In genomic region chr13:111655273-111655672, GRCm38 (mm10) we compare ENCODE assay signal across 20 mouse cellular contexts. TPM values are rescaled to one million over a fixed set of nuclear protein-coding genes. Genes with fewer than 3 reads are reported as not detected.
A peak's percentile ranks its signal among the peaks of the same experiment; 100 is the strongest.
DNase-seq lines count a peak whose midpoint lies in the region; ATAC-seq and TF ChIP-seq lines count a peak whose summit lies in the region.
"Had no signal": no experiment of that assay in that cellular context is flagged by ENCODE, and none has a peak within 500 bp of the region (broad histone marks: within the 10 kb centered on the region; RNA-seq: fewer than 3 reads in every experiment).

No protein-coding gene starts in this region.

- H3K9ac ChIP-seq in midbrain, embryonic 15.5 days = no peak overlapping the region
- no peak overlapping the region for H3K9ac ChIP-seq in forebrain, embryonic 15.5 days (replicated peaks)
- H3K9ac ChIP-seq: forebrain, postnatal 0 days; heart, embryonic 13.5 days; lung, embryonic 15.5 days; neural tube, embryonic 12.5 days had no signal

- H3K9me3 ChIP-seq in midbrain, embryonic 15.5 days = no peaks in the 10 kb centered on the region
- H3K9me3 ChIP-seq in forebrain, embryonic 15.5 days = no peaks in the 10 kb centered on the region
- H3K9me3 ChIP-seq: heart, embryonic 13.5 days; hindbrain, embryonic 10.5 days; lung, embryonic 15.5 days; neural tube, embryonic 12.5 days had no signal

- TF ChIP-seq POLR2A in spleen, adult 2 months (IDR thresholded peaks at IDR 0.05; ENCODE audit: low read depth, low read length) = no peak

- 23% methylated on average over 4 of the region's 4 CpGs for WGBS in spleen, adult 2 months
- WGBS in midbrain, embryonic 15.5 days = 91% methylated on average over 4 of the region's 4 CpGs
- 91% methylated on average over 4 of the region's 4 CpGs for WGBS in forebrain, embryonic 15.5 days

- H3K4me2 ChIP-seq in midbrain, embryonic 15.5 days = no peak overlapping the region
- no peak overlapping the region for H3K4me2 ChIP-seq in forebrain, embryonic 15.5 days (replicated peaks)
- H3K4me2 ChIP-seq: heart, embryonic 13.5 days; lung, embryonic 15.5 days; neural tube, embryonic 12.5 days had no signal

- 0 out of 2 replicates have a peak overlapping the region, but pooled peaks have one; percentile 6 for H3K4me3 ChIP-seq in spleen, adult 2 months (ENCODE audit: extremely low read depth, insufficient read depth, insufficient read length)
- no peak overlapping the region for H3K4me3 ChIP-seq in midbrain, embryonic 15.5 days
- no peak overlapping the region for H3K4me3 ChIP-seq in forebrain, embryonic 15.5 days
- H3K4me3 ChIP-seq: heart, embryonic 13.5 days; hindbrain, embryonic 10.5 days; lung, embryonic 15.5 days; neural tube, embryonic 12.5 days had no signal

- no peak overlapping the region for H3K27ac ChIP-seq in spleen, adult 2 months (ENCODE audit: insufficient read depth, low read length)
- no peak overlapping the region for H3K27ac ChIP-seq in midbrain, embryonic 15.5 days
- H3K27ac ChIP-seq in forebrain, embryonic 15.5 days (replicated peaks) = no peak overlapping the region
- H3K27ac ChIP-seq: heart, embryonic 13.5 days; hindbrain, embryonic 10.5 days; lung, embryonic 15.5 days; macrophage; neural tube, embryonic 12.5 days had no signal

- ATAC-seq in hematopoietic stem cell, adult 5-6 weeks (replicated peaks in 1 of 2; ENCODE audit: insufficient read depth in 1 of 2, low FRiP score in 2 of 2, low TSS enrichment in 1 of 2, low read depth in 1 of 2, poor library complexity in 2 of 2, severe bottlenecking in 2 of 2) = peak; percentile 23 to 62; a peak in 3 of 4 replicates
- peak; percentile 71 for ATAC-seq in megakaryocyte, adult 5-6 weeks (ENCODE audit: poor library complexity, severe bottlenecking)
- ATAC-seq in midbrain, embryonic 15.5 days (replicated peaks) = no peak
- ATAC-seq in forebrain, embryonic 15.5 days (replicated peaks) = no peak
- ATAC-seq: forebrain, postnatal 0 days had no signal

- TF ChIP-seq CTCF in spleen, adult 2 months (IDR thresholded peaks at IDR 0.05; ENCODE audit: extremely low read depth, insufficient read depth, insufficient read length, insufficient replicate concordance) = no peak

- H3K27me3 ChIP-seq in spleen, adult 2 months (ENCODE audit: control insufficient read depth, insufficient read depth, low read length) = no peaks in the 10 kb centered on the region
- no peaks in the 10 kb centered on the region for H3K27me3 ChIP-seq in midbrain, embryonic 15.5 days (replicated peaks)
- H3K27me3 ChIP-seq in forebrain, embryonic 15.5 days = no peaks in the 10 kb centered on the region
- H3K27me3 ChIP-seq: heart, embryonic 13.5 days; neural tube, embryonic 12.5 days had no signal

- peaks cover 7% of the 10 kb centered on the region; the same call in 1 of the 2 replicates for H3K4me1 ChIP-seq in spleen, adult 2 months (ENCODE audit: control insufficient read depth, insufficient read depth, insufficient read length)
- no peaks in the 10 kb centered on the region for H3K4me1 ChIP-seq in midbrain, embryonic 15.5 days
- peaks cover 7% of the 10 kb centered on the region for H3K4me1 ChIP-seq in forebrain, embryonic 15.5 days
- H3K4me1 ChIP-seq: lung, embryonic 15.5 days had no signal

- no peaks in the 10 kb centered on the region for H3K36me3 ChIP-seq in spleen, adult 2 months (ENCODE audit: control insufficient read depth, insufficient read depth, low read length)
- H3K36me3 ChIP-seq in midbrain, embryonic 15.5 days (replicated peaks) = no peaks in the 10 kb centered on the region
- H3K36me3 ChIP-seq in forebrain, embryonic 15.5 days = no peaks in the 10 kb centered on the region
- H3K36me3 ChIP-seq: heart, embryonic 13.5 days; hindbrain, embryonic 10.5 days; lung, embryonic 15.5 days; neural tube, embryonic 12.5 days had no signal

- no peak for DNase-seq in spleen, adult 2 months (ENCODE audit: low read depth in 1 of 2, low spot score in 2 of 2)
- no peak for DNase-seq in spleen, postnatal 4 days (ENCODE audit: low spot score in 2 of 2)
- no peak for DNase-seq in testis, postnatal 10 days (ENCODE audit: low spot score)
- DNase-seq in layer of hippocampus, postnatal 10 days (ENCODE audit: low spot score in 2 of 2) = no peak
- DNase-seq: adrenal gland, adult 8-10 months; cerebellum, adult 11-12 months; cerebellum, postnatal 36 days; forebrain, postnatal 0 days; left cerebral cortex, postnatal 4 days; midbrain, embryonic 14.5 days; right cerebral cortex, postnatal 14 days had no signal

RNA-seq across cellular contexts. Expression of gene Mier3, which starts 25.5 kb away (rescaled TPM):
- polyA plus RNA-seq in spleen, adult 2 months (2012; rRNA removed) = 3.0 and 3.5 TPM in 2 replicates
- total RNA-seq in hematopoietic stem cell, adult 5-6 weeks (2017) = 65.0 and 80.4 TPM in 2 replicates
- total RNA-seq in megakaryocyte, adult 5-6 weeks (2015) = 26.3 and 28.0 TPM in 2 replicates
- total RNA-seq in megakaryocyte, adult 5-6 weeks (2017) = 39.2 and 46.1 TPM in 2 replicates
- polyA plus RNA-seq in midbrain, embryonic 15.5 days (2015; fragmentation: Nextera tagmentation; extraction: Ambion mirVana) = 16.3 and 18.3 TPM in 2 replicates
- 20.5 and 21.9 TPM in 2 replicates for polyA plus RNA-seq in forebrain, embryonic 15.5 days (2015; fragmentation: Nextera tagmentation; extraction: Ambion mirVana)
- total RNA-seq in layer of hippocampus, postnatal 10 days (2021) = 10 to 100 TPM; 26.9 to 31.8 TPM

Comparison
In these comparisons a context has a peak if more than half of its experiments do, and no peak if none do; other contexts are left out.
1. ATAC-seq: peak in hematopoietic stem cell, adult 5-6 weeks (2 of 2) and megakaryocyte, adult 5-6 weeks (single experiment); none in midbrain, embryonic 15.5 days (single experiment) and forebrain, embryonic 15.5 days (single experiment).